Mouse (Mus musculus) right cerebral cortex, postnatal 25 days (tissue): Measurements from ENCODE around the gene Golph3l.
A peak's percentile ranks its signal among the peaks of the same experiment; 100 is the strongest.
"Not testable (repeated sequence)": the region's sequence is repeated elsewhere in the genome, so short reads cannot be mapped to it uniquely, and the experiment has no call there.

Experiments
- DNase-seq: peaks from one replicate; pipeline ENCODE4 v3.0.0; 2022

Gene Golph3l

GRCm38 (mm10) chr3:95588604-95589086 is at the start of gene Golph3l:
Golph3l (plus strand) TSS chr3:95588934.
- peak; percentile 95 for DNase-seq

GRCm38 (mm10) chr3:95538936-95539335 is 49.8 kb upstream of the Golph3l start:
- no peak for DNase-seq

GRCm38 (mm10) chr3:95539837-95540236 is 48.9 kb upstream of the Golph3l start:
- DNase-seq = no peak

GRCm38 (mm10) chr3:95541186-95541585 is 47.5 kb upstream of the Golph3l start:
- DNase-seq = not testable (repeated sequence)

GRCm38 (mm10) chr3:95542171-95542570 is 46.6 kb upstream of the Golph3l start:
- no peak for DNase-seq

GRCm38 (mm10) chr3:95542981-95543380 is 45.8 kb upstream of the Golph3l start:
- DNase-seq = no peak

- no peak for DNase-seq
Measured at GRCm38 (mm10) chr3:95550176-95550575, 38.6 kb upstream of the Golph3l start.

GRCm38 (mm10) chr3:95553986-95554385 is 34.7 kb upstream of the Golph3l start:
- no peak for DNase-seq

- DNase-seq = no peak
Measured at GRCm38 (mm10) chr3:95559437-95559836, 29.3 kb upstream of the Golph3l start, which contains the start of gene Hormad1. Hormad1 (plus strand) TSS chr3:95559677.

GRCm38 (mm10) chr3:95560738-95561137 is 28.0 kb upstream of the Golph3l start:
- no peak for DNase-seq

- DNase-seq = no peak
Measured at GRCm38 (mm10) chr3:95561826-95562225, 26.9 kb upstream of the Golph3l start.

GRCm38 (mm10) chr3:95569585-95569984 is 19.1 kb upstream of the Golph3l start:
- DNase-seq = no peak

GRCm38 (mm10) chr3:95587754-95588603 is 755 bp upstream of the Golph3l start:
- DNase-seq = no peak

- no peak for DNase-seq
Measured at GRCm38 (mm10) chr3:95598734-95599133, 10.0 kb downstream of the Golph3l start.

GRCm38 (mm10) chr3:95601287-95601686 is 12.6 kb downstream of the Golph3l start:
- DNase-seq = no peak

- no peak for DNase-seq
Measured at GRCm38 (mm10) chr3:95606096-95606495, 17.4 kb downstream of the Golph3l start.

GRCm38 (mm10) chr3:95609195-95609594 is 20.5 kb downstream of the Golph3l start:
- DNase-seq = no peak

- DNase-seq = no peak
Measured at GRCm38 (mm10) chr3:95613996-95614395, 25.3 kb downstream of the Golph3l start.

GRCm38 (mm10) chr3:95618511-95618910 is 29.8 kb downstream of the Golph3l start:
- DNase-seq = no peak

GRCm38 (mm10) chr3:95621241-95621640 is 32.5 kb downstream of the Golph3l start:
- no peak for DNase-seq

GRCm38 (mm10) chr3:95622421-95622820 is 33.7 kb downstream of the Golph3l start:
- not testable (repeated sequence) for DNase-seq

- no peak for DNase-seq
Measured at GRCm38 (mm10) chr3:95623551-95623950, 34.8 kb downstream of the Golph3l start.

GRCm38 (mm10) chr3:95623991-95624515 is 35.3 kb downstream of the Golph3l start:
- not testable (repeated sequence) for DNase-seq
